Mouse (Mus musculus): ENCODE data around the gene Ifnk. TPM values are rescaled to one million over a fixed set of nuclear protein-coding genes. Genes with fewer than 3 reads are reported as not detected.

Ifnk gene
- polyA plus RNA-seq, 1 experiment from 2014 or later, result 0.43 TPM

GRCm38 (mm10) chr4:35133411-35133810, 18.4 kb upstream of the Ifnk start:
- ATAC-seq (ENCODE audit: low FRiP score), result no peak
- Histone ChIP-seq H3K4me2 (replicated peaks; ENCODE audit: low read depth, low read length) (no peak overlapping the region), H3K27ac (ENCODE audit: low read depth, low read length) (no peak overlapping the region), H3K4me3 (ENCODE audit: low read depth, low read length) (no peak overlapping the region), H3K4me1 (replicated peaks; ENCODE audit: control insufficient read depth, insufficient read depth, low read length) (no peaks in the 10 kb centered on the region), H3K9ac (ENCODE audit: low read depth, low read length) (no peak overlapping the region), H3K36me3 (ENCODE audit: control insufficient read depth, insufficient read depth, low read length) (no peaks in the 10 kb centered on the region), H3K27me3 (ENCODE audit: control insufficient read depth, insufficient read depth, low read length) (no peaks in the 10 kb centered on the region), H3K9me3 (ENCODE audit: control insufficient read depth, low read length) (no peaks in the 10 kb centered on the region)
- WGBS, result 87% methylated on average over 4 of the region's 4 CpGs
- no peak for DNase-seq (ENCODE audit: low spot score)

GRCm38 (mm10) chr4:35134846-35135611, 16.8 kb upstream of the Ifnk start:
- ATAC-seq (ENCODE audit: low FRiP score) (no peak), DNase-seq (ENCODE audit: low spot score) (no peak)
- Histone ChIP-seq H3K9me3 (ENCODE audit: control insufficient read depth, low read length) (no peaks in the 10 kb centered on the region), H3K27ac (ENCODE audit: low read depth, low read length) (no peak overlapping the region), H3K36me3 (ENCODE audit: control insufficient read depth, insufficient read depth, low read length) (no peaks in the 10 kb centered on the region), H3K27me3 (ENCODE audit: control insufficient read depth, insufficient read depth, low read length) (no peaks in the 10 kb centered on the region), H3K4me1 (replicated peaks; ENCODE audit: control insufficient read depth, insufficient read depth, low read length) (no peaks in the 10 kb centered on the region), H3K4me3 (ENCODE audit: low read depth, low read length) (no peak overlapping the region), H3K4me2 (replicated peaks; ENCODE audit: low read depth, low read length) (no peak overlapping the region), H3K9ac (ENCODE audit: low read depth, low read length) (no peak overlapping the region)
- WGBS, result 83% methylated on average over 15 of the region's 15 CpGs

GRCm38 (mm10) chr4:35135806-35136205, 16.1 kb upstream of the Ifnk start:
- 72% methylated on average over 4 of the region's 4 CpGs for WGBS
- Histone ChIP-seq H3K4me3 (ENCODE audit: low read depth, low read length) (no peak overlapping the region), H3K36me3 (ENCODE audit: control insufficient read depth, insufficient read depth, low read length) (no peaks in the 10 kb centered on the region)

GRCm38 (mm10) chr4:35136996-35137395, 14.9 kb upstream of the Ifnk start:
- Histone ChIP-seq H3K27ac (ENCODE audit: low read depth, low read length) (no peak overlapping the region), H3K27me3 (ENCODE audit: control insufficient read depth, insufficient read depth, low read length) (no peaks in the 10 kb centered on the region), H3K36me3 (ENCODE audit: control insufficient read depth, insufficient read depth, low read length) (no peaks in the 10 kb centered on the region), H3K4me1 (replicated peaks; ENCODE audit: control insufficient read depth, insufficient read depth, low read length) (no peaks in the 10 kb centered on the region), H3K9ac (ENCODE audit: low read depth, low read length) (no peak overlapping the region), H3K9me3 (ENCODE audit: control insufficient read depth, low read length) (no peaks in the 10 kb centered on the region), H3K4me3 (ENCODE audit: low read depth, low read length) (no peak overlapping the region), H3K4me2 (replicated peaks; ENCODE audit: low read depth, low read length) (no peak overlapping the region)
- ATAC-seq (ENCODE audit: low FRiP score), result no peak
- WGBS, result 92% methylated on average over 8 of the region's 8 CpGs
- no peak for DNase-seq (ENCODE audit: low spot score)

More at GRCm38 (mm10) chr4:35135806-35136205, 16.1 kb upstream of the Ifnk start:
- DNase-seq (ENCODE audit: low spot score) (no peak), ATAC-seq (ENCODE audit: low FRiP score) (no peak)
- Histone ChIP-seq H3K4me2 (replicated peaks; ENCODE audit: low read depth, low read length) (no peak overlapping the region), H3K9ac (ENCODE audit: low read depth, low read length) (no peak overlapping the region), H3K9me3 (ENCODE audit: control insufficient read depth, low read length) (no peaks in the 10 kb centered on the region), H3K27ac (ENCODE audit: low read depth, low read length) (no peak overlapping the region), H3K4me1 (replicated peaks; ENCODE audit: control insufficient read depth, insufficient read depth, low read length) (no peaks in the 10 kb centered on the region), H3K27me3 (ENCODE audit: control insufficient read depth, insufficient read depth, low read length) (no peaks in the 10 kb centered on the region)

GRCm38 (mm10) chr4:35138077-35138476, 13.8 kb upstream of the Ifnk start:
- no peaks in the 10 kb centered on the region for H3K36me3 ChIP-seq (ENCODE audit: control insufficient read depth, insufficient read depth, low read length)
- DNase-seq (ENCODE audit: low spot score), result no peak
- H3K4me1 ChIP-seq (replicated peaks; ENCODE audit: control insufficient read depth, insufficient read depth, low read length), result no peaks in the 10 kb centered on the region
- no peak overlapping the region for H3K9ac ChIP-seq (ENCODE audit: low read depth, low read length)
- no peaks in the 10 kb centered on the region for H3K9me3 ChIP-seq (ENCODE audit: control insufficient read depth, low read length)
- no peak overlapping the region for H3K4me3 ChIP-seq (ENCODE audit: low read depth, low read length)
- ATAC-seq (ENCODE audit: low FRiP score), result no peak
- H3K4me2 ChIP-seq (replicated peaks; ENCODE audit: low read depth, low read length), result no peak overlapping the region
- H3K27me3 ChIP-seq (ENCODE audit: control insufficient read depth, insufficient read depth, low read length), result no peaks in the 10 kb centered on the region
- H3K27ac ChIP-seq (ENCODE audit: low read depth, low read length), result no peak overlapping the region
- 35% methylated on average over 6 of the region's 6 CpGs for WGBS

- Histone ChIP-seq H3K9ac (ENCODE audit: low read depth, low read length) (no peak overlapping the region), H3K27me3 (ENCODE audit: control insufficient read depth, insufficient read depth, low read length) (no peaks in the 10 kb centered on the region), H3K27ac (ENCODE audit: low read depth, low read length) (no peak overlapping the region), H3K4me2 (replicated peaks; ENCODE audit: low read depth, low read length) (no peak overlapping the region), H3K4me1 (replicated peaks; ENCODE audit: control insufficient read depth, insufficient read depth, low read length) (no peaks in the 10 kb centered on the region), H3K4me3 (ENCODE audit: low read depth, low read length) (no peak overlapping the region), H3K9me3 (ENCODE audit: control insufficient read depth, low read length) (no peaks in the 10 kb centered on the region), H3K36me3 (ENCODE audit: control insufficient read depth, insufficient read depth, low read length) (no peaks in the 10 kb centered on the region)
- WGBS, result 88% methylated on average over 6 of the region's 6 CpGs
- DNase-seq (ENCODE audit: low spot score) (no peak), ATAC-seq (ENCODE audit: low FRiP score) (no peak)
These were observed 11.5 kb upstream of the Ifnk start for GRCm38 (mm10) chr4:35140317-35140716.

GRCm38 (mm10) chr4:35143472-35144102, 8.3 kb upstream of the Ifnk start:
- Histone ChIP-seq H3K4me1 (replicated peaks; ENCODE audit: control insufficient read depth, insufficient read depth, low read length) (no peaks in the 10 kb centered on the region), H3K4me3 (ENCODE audit: low read depth, low read length) (no peak overlapping the region), H3K27me3 (ENCODE audit: control insufficient read depth, insufficient read depth, low read length) (no peaks in the 10 kb centered on the region), H3K9ac (ENCODE audit: low read depth, low read length) (no peak overlapping the region), H3K4me2 (replicated peaks; ENCODE audit: low read depth, low read length) (no peak overlapping the region), H3K27ac (ENCODE audit: low read depth, low read length) (no peak overlapping the region), H3K36me3 (ENCODE audit: control insufficient read depth, insufficient read depth, low read length) (no peaks in the 10 kb centered on the region), H3K9me3 (ENCODE audit: control insufficient read depth, low read length) (no peaks in the 10 kb centered on the region)
- 81% methylated on average over 12 of the region's 12 CpGs for WGBS
- ATAC-seq (ENCODE audit: low FRiP score), result no peak
- DNase-seq (ENCODE audit: low spot score), result no peak

- ATAC-seq (ENCODE audit: low FRiP score) (no peak), DNase-seq (ENCODE audit: low spot score) (no peak)
- 91% methylated on average over 10 of the region's 10 CpGs for WGBS
- Histone ChIP-seq H3K4me2 (replicated peaks; ENCODE audit: low read depth, low read length) (no peak overlapping the region), H3K4me1 (replicated peaks; ENCODE audit: control insufficient read depth, insufficient read depth, low read length) (no peaks in the 10 kb centered on the region), H3K36me3 (ENCODE audit: control insufficient read depth, insufficient read depth, low read length) (no peaks in the 10 kb centered on the region), H3K27ac (ENCODE audit: low read depth, low read length) (no peak overlapping the region), H3K9me3 (ENCODE audit: control insufficient read depth, low read length) (no peaks in the 10 kb centered on the region), H3K27me3 (ENCODE audit: control insufficient read depth, insufficient read depth, low read length) (no peaks in the 10 kb centered on the region), H3K4me3 (ENCODE audit: low read depth, low read length) (no peak overlapping the region), H3K9ac (ENCODE audit: low read depth, low read length) (no peak overlapping the region)
These were observed 6.1 kb upstream of the Ifnk start for GRCm38 (mm10) chr4:35145726-35146125.

GRCm38 (mm10) chr4:35146597-35146996, 5.3 kb upstream of the Ifnk start:
- H3K4me1 ChIP-seq (replicated peaks; ENCODE audit: control insufficient read depth, insufficient read depth, low read length), result no peaks in the 10 kb centered on the region
- no peaks in the 10 kb centered on the region for H3K9me3 ChIP-seq (ENCODE audit: control insufficient read depth, low read length)
- H3K27me3 ChIP-seq (ENCODE audit: control insufficient read depth, insufficient read depth, low read length), result no peaks in the 10 kb centered on the region
- no peak overlapping the region for H3K9ac ChIP-seq (ENCODE audit: low read depth, low read length)
- no peak overlapping the region for H3K27ac ChIP-seq (ENCODE audit: low read depth, low read length)
- DNase-seq (ENCODE audit: low spot score), result no peak
- H3K4me2 ChIP-seq (replicated peaks; ENCODE audit: low read depth, low read length), result no peak overlapping the region
- no peak for ATAC-seq (ENCODE audit: low FRiP score)
- WGBS, result 93% methylated on average over 5 of the region's 5 CpGs
- H3K36me3 ChIP-seq (ENCODE audit: control insufficient read depth, insufficient read depth, low read length), result no peaks in the 10 kb centered on the region
- no peak overlapping the region for H3K4me3 ChIP-seq (ENCODE audit: low read depth, low read length)

Measured in hindbrain, embryonic 11.5 days (tissue).